Mouse (Mus musculus) intestine, embryonic 15.5 days (tissue): ENCODE measurements around the gene Meig1. TPM values are rescaled to one million over a fixed set of nuclear protein-coding genes. Genes with fewer than 3 reads are reported as not detected.

Experiments
- ATAC-seq: fragments of 200-750 bp; cut with Nextera tagmentation; 2 replicates; pipeline ENCODE4 v1.8.0; 2017; ENCODE audit warnings: moderate TSS enrichment, moderate library complexity
- H3K27ac ChIP-seq: fragments of 300-500 bp; sonication (generic); 2 replicates; pipeline ENCODE4 v1.5.1; 2015; ENCODE audit warnings: mild to moderate bottlenecking, inconsistent platforms
- H3K27me3 ChIP-seq: fragments of 300-500 bp; sonication (generic); replicated peaks from 2 replicates; pipeline ENCODE4 v1.6.1; 2015; ENCODE audit warnings: inconsistent platforms
- H3K36me3 ChIP-seq: fragments of 300-500 bp; sonication (generic); 2 replicates; pipeline ENCODE4 v1.6.1; 2015; ENCODE audit warnings: inconsistent platforms
- H3K4me1 ChIP-seq: fragments of 300-500 bp; sonication (generic); replicated peaks from 2 replicates; pipeline ENCODE4 v1.6.1; 2015; ENCODE audit warnings: inconsistent platforms
- H3K4me2 ChIP-seq: fragments of 300-500 bp; sonication (generic); replicated peaks from 2 replicates; pipeline ENCODE4 v1.6.1; 2015; ENCODE audit warnings: mild to moderate bottlenecking, inconsistent platforms
- H3K4me3 ChIP-seq: fragments of 300-500 bp; sonication (generic); replicated peaks from 2 replicates; pipeline ENCODE4 v1.5.1; 2015; ENCODE audit warnings: inconsistent platforms
- H3K9ac ChIP-seq: fragments of 300-500 bp; sonication (generic); 2 replicates; pipeline ENCODE4 v1.6.1; 2015; ENCODE audit warnings: inconsistent platforms
- H3K9me3 ChIP-seq: fragments of 300-500 bp; sonication (generic); 2 replicates; pipeline ENCODE4 v1.6.1; 2016; ENCODE audit warnings: inconsistent platforms
- WGBS: fragments of 180-500 bp; shearing (Covaris S2); methylation state at CpG from one replicate; pipeline ENCODE4 v1.1.7; 2015; 5-methylcytosine and 5-hydroxymethylcytosine counted together
- polyA plus RNA-seq: library from polyadenylated mRNA; unstranded; fragments of >200 nt; fragmentation: Nextera tagmentation; extraction: Ambion mirVana; gene quantifications from 2 replicates; pipeline ENCODE4 v1.2.1, GENCODE M21; 2015

Gene Meig1
- polyA plus RNA-seq, result not detected in 2 replicates

GRCm38 (mm10) chr2:3422548-3422947 lies at the start of gene Meig1:
Meig1 (minus strand) TSS chr2:3422648.
- H3K27me3 ChIP-seq, result no peaks in the 10 kb centered on the region
- H3K4me3 ChIP-seq, result no peak within 1 kb of the TSS
- H3K9me3 ChIP-seq, result no peaks in the 10 kb centered on the region
- H3K4me2 ChIP-seq, result peak within 1 kb of the TSS; percentile 90
- ATAC-seq, result no peak
- no peaks in the 10 kb centered on the region for H3K4me1 ChIP-seq
- no peak within 1 kb of the TSS for H3K9ac ChIP-seq
- no peak within 1 kb of the TSS for H3K27ac ChIP-seq
- 69% methylated on average over 3 of the region's 3 CpGs for WGBS
- H3K36me3 ChIP-seq, result no peaks in the 10 kb centered on the region

DNA sequence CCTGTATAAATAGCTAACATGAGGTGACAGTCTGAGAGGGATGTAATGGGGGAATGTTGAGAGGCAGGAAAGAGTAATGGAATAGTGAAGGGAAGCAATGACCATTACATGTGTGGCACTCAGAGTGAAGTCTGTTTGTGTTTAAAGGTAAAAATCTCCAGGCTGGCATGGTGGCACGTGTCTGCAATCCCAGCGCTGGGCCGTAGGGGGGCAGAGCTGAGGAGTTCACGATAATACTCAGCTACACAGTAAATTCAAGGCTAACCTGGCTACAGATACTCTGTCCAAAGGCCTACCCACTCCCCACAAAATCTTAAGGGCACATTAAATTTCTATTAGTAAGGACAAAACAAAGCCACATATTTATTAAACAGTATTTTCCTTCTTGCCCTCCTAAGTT lies 34.1 kb upstream of the Meig1 start:
- Histone ChIP-seq H3K36me3 (peaks cover 10% of the 10 kb centered on the region; the same call in 1 of the 2 replicates), H3K4me1 (no peaks in the 10 kb centered on the region), H3K9ac (no peak overlapping the region), H3K4me2 (no peak overlapping the region), H3K4me3 (no peak overlapping the region), H3K27ac (no peak overlapping the region), H3K27me3 (no peaks in the 10 kb centered on the region), H3K9me3 (no peaks in the 10 kb centered on the region)
- no peak for ATAC-seq
- 79% methylated on average over 4 of the region's 4 CpGs for WGBS

- Histone ChIP-seq H3K9me3 (no peaks in the 10 kb centered on the region), H3K36me3 (0 out of 2 replicates have a peak, but pooled peaks cover 8% of the 10 kb centered on the region), H3K27ac (no peak overlapping the region), H3K9ac (no peak overlapping the region), H3K4me1 (no peaks in the 10 kb centered on the region), H3K4me2 (no peak overlapping the region), H3K4me3 (no peak overlapping the region), H3K27me3 (no peaks in the 10 kb centered on the region)
- 87% methylated on average over 3 of the region's 3 CpGs for WGBS
- ATAC-seq, result no peak
These were observed 30.6 kb upstream of the Meig1 start for GRCm38 (mm10) chr2:3453096-3453495.

GRCm38 (mm10) chr2:3449431-3449830 lies 27.0 kb upstream of the Meig1 start:
- Histone ChIP-seq H3K27me3 (no peaks in the 10 kb centered on the region), H3K36me3 (0 out of 2 replicates have a peak, but pooled peaks cover 8% of the 10 kb centered on the region), H3K4me2 (no peak overlapping the region), H3K4me1 (no peaks in the 10 kb centered on the region), H3K9me3 (no peaks in the 10 kb centered on the region), H3K9ac (no peak overlapping the region), H3K27ac (no peak overlapping the region), H3K4me3 (no peak overlapping the region)
- no peak for ATAC-seq
- 60% methylated on average over 2 of the region's 2 CpGs for WGBS

- H3K27me3 ChIP-seq, result no peaks in the 10 kb centered on the region
- H3K4me1 ChIP-seq, result no peaks in the 10 kb centered on the region
- no peaks in the 10 kb centered on the region for H3K36me3 ChIP-seq
- H3K9ac ChIP-seq, result no peak overlapping the region
- H3K4me2 ChIP-seq, result no peak overlapping the region
- ATAC-seq, result no peak
- H3K9me3 ChIP-seq, result no peaks in the 10 kb centered on the region
- H3K4me3 ChIP-seq, result no peak overlapping the region
- WGBS, result 81% methylated on average over 4 of the region's 4 CpGs
- H3K27ac ChIP-seq, result no peak overlapping the region
These were observed 23.5 kb upstream of the Meig1 start for GRCm38 (mm10) chr2:3445984-3446383.

- Histone ChIP-seq H3K27ac (no peak overlapping the region), H3K4me2 (no peak overlapping the region), H3K9ac (no peak overlapping the region), H3K4me3 (no peak overlapping the region), H3K4me1 (no peaks in the 10 kb centered on the region), H3K27me3 (no peaks in the 10 kb centered on the region), H3K36me3 (no peaks in the 10 kb centered on the region), H3K9me3 (no peaks in the 10 kb centered on the region)
- WGBS, result 53% methylated on average over 7 of the region's 7 CpGs
- no peak for ATAC-seq
These were observed 21.8 kb upstream of the Meig1 start for GRCm38 (mm10) chr2:3444206-3444605.

- Histone ChIP-seq H3K9ac (no peak overlapping the region), H3K4me2 (no peak overlapping the region), H3K4me1 (no peaks in the 10 kb centered on the region), H3K36me3 (no peaks in the 10 kb centered on the region), H3K27ac (no peak overlapping the region), H3K27me3 (no peaks in the 10 kb centered on the region), H3K4me3 (no peak overlapping the region), H3K9me3 (no peaks in the 10 kb centered on the region)
- 70% methylated on average over 7 of the region's 7 CpGs for WGBS
- ATAC-seq, result no peak
These were observed 15.5 kb upstream of the Meig1 start for GRCm38 (mm10) chr2:3437956-3438355.

GRCm38 (mm10) chr2:3435369-3436061 lies 13.1 kb upstream of the Meig1 start:
- no peak for ATAC-seq

GRCm38 (mm10) chr2:3430956-3431355 lies 8.5 kb upstream of the Meig1 start:
- Histone ChIP-seq H3K36me3 (no peaks in the 10 kb centered on the region), H3K27me3 (no peaks in the 10 kb centered on the region), H3K27ac (no peak overlapping the region), H3K9me3 (no peaks in the 10 kb centered on the region), H3K9ac (no peak overlapping the region), H3K4me3 (no peak overlapping the region), H3K4me2 (no peak overlapping the region), H3K4me1 (no peaks in the 10 kb centered on the region)
- ATAC-seq, result no peak
- 78% methylated on average over 9 of the region's 9 CpGs for WGBS

More at GRCm38 (mm10) chr2:3435369-3436061, 13.1 kb upstream of the Meig1 start:
- Histone ChIP-seq H3K27me3 (no peaks in the 10 kb centered on the region), H3K4me2 (no peak overlapping the region), H3K36me3 (no peaks in the 10 kb centered on the region), H3K4me1 (no peaks in the 10 kb centered on the region), H3K27ac (no peak overlapping the region), H3K9ac (no peak overlapping the region), H3K4me3 (no peak overlapping the region), H3K9me3 (no peaks in the 10 kb centered on the region)
- 81% methylated on average over 6 of the region's 6 CpGs for WGBS

DNA sequence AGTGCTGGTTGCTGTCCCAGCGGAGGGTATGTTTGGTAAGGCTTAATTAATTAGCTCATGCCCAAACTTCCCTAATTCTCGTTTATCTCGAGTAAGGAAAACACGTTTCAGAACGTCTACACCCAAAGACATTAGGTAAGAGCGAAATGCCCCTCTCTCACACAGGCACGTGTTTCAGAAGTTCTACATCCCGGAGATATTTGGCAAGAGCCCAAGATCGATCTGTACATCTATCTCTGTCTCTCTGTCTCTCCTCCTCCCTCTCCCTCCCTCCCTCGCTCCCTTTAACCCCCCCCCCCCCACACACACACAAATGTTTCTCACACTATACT lies 2.1 kb upstream of the Meig1 start:
- no peaks in the 10 kb centered on the region for H3K4me1 ChIP-seq
- peak overlapping the region; percentile 90 for H3K4me2 ChIP-seq
- H3K27me3 ChIP-seq, result no peaks in the 10 kb centered on the region
- no peak for ATAC-seq
- H3K36me3 ChIP-seq, result no peaks in the 10 kb centered on the region
- H3K9me3 ChIP-seq, result no peaks in the 10 kb centered on the region
- peak overlapping the region; percentile 65 for H3K9ac ChIP-seq
- no peak overlapping the region for H3K27ac ChIP-seq
- 2% methylated on average over 9 of the region's 10 CpGs for WGBS
- peak overlapping the region; percentile 68 for H3K4me3 ChIP-seq

- peak; percentile 99 for ATAC-seq
These were observed 1.6 kb upstream of the Meig1 start, which contains the start of gene Dclre1c for GRCm38 (mm10) chr2:3423841-3424578. Dclre1c (plus strand) TSS chr2:3424131.

GRCm38 (mm10) chr2:3420157-3420556 lies 2.3 kb downstream of the Meig1 start:
- Histone ChIP-seq H3K9ac (no peak overlapping the region), H3K4me1 (no peaks in the 10 kb centered on the region), H3K27ac (no peak overlapping the region), H3K9me3 (no peaks in the 10 kb centered on the region), H3K4me3 (no peak overlapping the region), H3K4me2 (no peak overlapping the region), H3K27me3 (no peaks in the 10 kb centered on the region), H3K36me3 (no peaks in the 10 kb centered on the region)
- 58% methylated on average over 4 of the region's 4 CpGs for WGBS
- no peak for ATAC-seq

More at GRCm38 (mm10) chr2:3423841-3424578, 1.6 kb upstream of the Meig1 start, which contains the start of gene Dclre1c:
- Histone ChIP-seq H3K36me3 (no peaks in the 10 kb centered on the region), H3K4me1 (no peaks in the 10 kb centered on the region), H3K9ac (peak within 1 kb of the TSS; percentile 65), H3K4me3 (peak within 1 kb of the TSS; percentile 68), H3K27ac (no peak within 1 kb of the TSS), H3K9me3 (no peaks in the 10 kb centered on the region), H3K4me2 (peak within 1 kb of the TSS; percentile 90), H3K27me3 (no peaks in the 10 kb centered on the region)
- WGBS, result under 1% methylated on average over 29 of the region's 29 CpGs
